In genomic region chrX:153359331-153360215, GRCm38 (mm10) we compare ENCODE assay signal across 7 mouse cellular contexts.
A peak's percentile ranks its signal among the peaks of the same experiment; 100 is the strongest.
DNase-seq lines count a peak whose midpoint lies in the region; ATAC-seq and TF ChIP-seq lines count a peak whose summit lies in the region.

No protein-coding gene starts in this region.

- peak; percentile 42 for TF ChIP-seq CTCF in intestine, postnatal 0 days (IDR thresholded peaks at IDR 0.05; ENCODE audit: low read depth)

- peak; percentile 43 for DNase-seq in adrenal gland, postnatal 14 days
- DNase-seq in embryo, embryonic 10.5 days (ENCODE audit: low spot score), result peak; percentile 31
- DNase-seq in midbrain, embryonic 14.5 days, result peak; percentile 40
- DNase-seq in spleen, adult 12 weeks (ENCODE audit: low spot score), result peak; percentile 19

- ATAC-seq in granulocyte monocyte progenitor cell, adult 5-6 weeks (replicated peaks; ENCODE audit: poor library complexity, severe bottlenecking), result peak; percentile 91
- ATAC-seq in intestine, postnatal 0 days, result 0 out of 2 replicates have a peak, but pooled peaks have one; percentile 25
- no peak for ATAC-seq in limb, embryonic 15.5 days (ENCODE audit: insufficient number of reproducible peaks, low FRiP score, low TSS enrichment, low read depth)
- ATAC-seq in midbrain, embryonic 14.5 days (ENCODE audit: low FRiP score, low TSS enrichment), result peak; percentile 76

- H3K4me2 ChIP-seq in intestine, postnatal 0 days (replicated peaks; ENCODE audit: low read depth), result peak overlapping the region; percentile 70
- peak overlapping the region; percentile 59 for H3K4me2 ChIP-seq in limb, embryonic 15.5 days
- peak overlapping the region; percentile 62 for H3K4me2 ChIP-seq in midbrain, embryonic 14.5 days (ENCODE audit: low read length)

- no peaks in the 10 kb centered on the region for H3K4me1 ChIP-seq in intestine, postnatal 0 days (replicated peaks; ENCODE audit: control insufficient read depth, insufficient read depth, low read length)
- no peaks in the 10 kb centered on the region for H3K4me1 ChIP-seq in limb, embryonic 15.5 days
- no peaks in the 10 kb centered on the region for H3K4me1 ChIP-seq in midbrain, embryonic 14.5 days (ENCODE audit: control insufficient read depth, insufficient read depth, low read length)

- no peaks in the 10 kb centered on the region for H3K36me3 ChIP-seq in intestine, postnatal 0 days (ENCODE audit: control insufficient read depth, insufficient read depth)
- H3K36me3 ChIP-seq in limb, embryonic 15.5 days, result no peaks in the 10 kb centered on the region
- H3K36me3 ChIP-seq in midbrain, embryonic 14.5 days (ENCODE audit: control insufficient read depth, insufficient read depth, low read length), result no peaks in the 10 kb centered on the region

- no peaks in the 10 kb centered on the region for H3K9me3 ChIP-seq in intestine, postnatal 0 days (ENCODE audit: control insufficient read depth)
- H3K9me3 ChIP-seq in limb, embryonic 15.5 days, result no peaks in the 10 kb centered on the region
- no peaks in the 10 kb centered on the region for H3K9me3 ChIP-seq in midbrain, embryonic 14.5 days (ENCODE audit: control insufficient read depth, low read length)

- H3K27ac ChIP-seq in intestine, postnatal 0 days (ENCODE audit: low read depth, low read length), result no peak overlapping the region
- H3K27ac ChIP-seq in limb, embryonic 15.5 days, result peak overlapping the region; percentile 38; the same call in 1 of the 2 replicates
- peak overlapping the region; percentile 45; the same call in 1 of the 2 replicates for H3K27ac ChIP-seq in midbrain, embryonic 14.5 days (replicated peaks; ENCODE audit: low read depth, low read length)

- 18% methylated on average over 43 of the region's 43 CpGs for WGBS in intestine, postnatal 0 days
- 16% methylated on average over 43 of the region's 43 CpGs for WGBS in limb, embryonic 15.5 days
- WGBS in midbrain, embryonic 14.5 days, result 24% methylated on average over 43 of the region's 43 CpGs

- no peak overlapping the region for H3K9ac ChIP-seq in intestine, postnatal 0 days (ENCODE audit: low read depth, low read length)
- H3K9ac ChIP-seq in limb, embryonic 15.5 days, result no peak overlapping the region
- H3K9ac ChIP-seq in midbrain, embryonic 14.5 days (replicated peaks; ENCODE audit: low read length), result peak overlapping the region; percentile 52

- 0 out of 2 replicates have a peak, but pooled peaks cover 3% of the 10 kb centered on the region for H3K27me3 ChIP-seq in intestine, postnatal 0 days (replicated peaks; ENCODE audit: control insufficient read depth, insufficient read depth, low read length)
- peaks cover 16% of the 10 kb centered on the region for H3K27me3 ChIP-seq in limb, embryonic 15.5 days
- no peaks in the 10 kb centered on the region for H3K27me3 ChIP-seq in midbrain, embryonic 14.5 days (ENCODE audit: control insufficient read depth, insufficient read depth, low read length)

- peak overlapping the region; percentile 38 for H3K4me3 ChIP-seq in intestine, postnatal 0 days (ENCODE audit: low read depth, low read length)
- H3K4me3 ChIP-seq in limb, embryonic 15.5 days, result peak overlapping the region; percentile 46
- peak overlapping the region; percentile 41 for H3K4me3 ChIP-seq in midbrain, embryonic 14.5 days (replicated peaks; ENCODE audit: low read depth, low read length)
